Mouse (Mus musculus): ENCODE measurements around the gene Igsf3. TPM values are rescaled to one million over a fixed set of nuclear protein-coding genes. Genes with fewer than 3 reads are reported as not detected.

The Igsf3 gene
- total and polyA plus RNA-seq, 3 experiments, result 0.54 to 1.0 (median 0.59) TPM

GRCm38 (mm10) chr3:101435672-101436071 lies 58.8 kb downstream of the Igsf3 start:
- dilution Hi-C loops (cut with MboI; ENCODE audit: extremely low pct_ligation_motif_present, extremely low pct_unique_long_range_greater_than_20kb, low sequenced_read_pairs), result no loop called here
- Histone ChIP-seq H3K4me1 (ENCODE audit: control insufficient read depth in 1 of 2, insufficient read depth in 2 of 2) (no peaks in the 10 kb centered on the region), H3K27me3 (replicated peaks) (no peaks in the 10 kb centered on the region), H3K4me2 (ENCODE audit: insufficient read depth, low read depth, poor library complexity, severe bottlenecking) (no peak overlapping the region), H3K4me3 (replicated peaks in 1 of 3; ENCODE audit: low read depth in 2 of 3, low read length in 2 of 3, poor library complexity in 1 of 3) (no peak overlapping the region), H3K9me3 (replicated peaks; ENCODE audit: low read length) (no peaks in the 10 kb centered on the region), H3K9ac (ENCODE audit: insufficient read depth, low read depth) (no peak overlapping the region), H3K27ac (ENCODE audit: insufficient read depth, low read depth) (no peak overlapping the region), H3K36me3 (replicated peaks in 1 of 2; ENCODE audit: control insufficient read depth in 1 of 2, insufficient read depth in 1 of 2, low read length in 1 of 2) (peaks cover 0 to 8% of the 10 kb centered on the region in 2 experiments), H3K79me2 (replicated peaks; ENCODE audit: control insufficient read depth, extremely low read depth, insufficient read depth, poor library complexity, severe bottlenecking) (no peaks in the 10 kb centered on the region)
- TF ChIP-seq USF1 (IDR thresholded peaks at IDR 0.05; ENCODE audit: low read depth, low read length) (no peak), EP300 (IDR thresholded peaks at IDR 0.05; ENCODE audit: low read length) (no peak), KAT2A (IDR thresholded peaks at IDR 0.05; ENCODE audit: insufficient replicate concordance, low read length) (no peak), ZNF384 (IDR thresholded peaks at IDR 0.05; ENCODE audit: low read depth, low read length) (no peak), UBTF (IDR thresholded peaks at IDR 0.05; ENCODE audit: low read depth, low read length) (no peak), IRF4 (IDR thresholded peaks at IDR 0.05; ENCODE audit: low read depth, low read length) (no peak), JUN (IDR thresholded peaks at IDR 0.05; ENCODE audit: insufficient read depth, low read depth, low read length) (no peak), POLR2A (IDR thresholded peaks at IDR 0.05; ENCODE audit: low read depth, low read length) (no peak), MAX (IDR thresholded peaks at IDR 0.05; ENCODE audit: low read length) (no peak), TBP (conservative IDR thresholded peaks at IDR 0.05; ENCODE audit: low read depth, low read length) (no peak)
- in situ Hi-C loops (cut with MboI; ENCODE audit: low pct_ligation_motif_present, low pct_unique_long_range_greater_than_20kb, low sequenced_read_pairs), result no loop called here
- DNase-seq (ENCODE audit: extremely low read depth), result no peak

DNA sequence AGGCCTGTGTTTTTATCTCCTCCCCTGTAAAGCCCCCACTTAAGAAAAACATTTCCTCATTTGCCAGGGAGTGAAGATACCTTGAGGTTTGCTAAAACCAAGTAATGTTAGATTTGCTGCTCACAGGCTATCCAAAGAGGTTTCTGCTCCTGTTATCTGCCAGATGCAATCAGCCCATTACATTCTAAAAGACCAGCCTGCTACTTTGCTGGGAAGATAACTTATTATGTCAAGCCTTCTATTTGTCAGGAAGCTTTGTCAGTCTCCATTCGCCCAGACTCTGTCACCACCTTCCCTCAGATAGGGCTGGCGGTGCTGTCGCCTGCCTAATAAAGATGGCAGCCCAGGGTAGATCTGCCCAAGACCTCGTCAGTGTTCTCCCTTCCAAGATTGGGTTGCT lies 59.6 kb downstream of the Igsf3 start:
- Histone ChIP-seq H3K79me2 (replicated peaks; ENCODE audit: control insufficient read depth, extremely low read depth, insufficient read depth, poor library complexity, severe bottlenecking) (no peaks in the 10 kb centered on the region), H3K9ac (ENCODE audit: insufficient read depth, low read depth) (no peak overlapping the region), H3K4me3 (replicated peaks in 1 of 3; ENCODE audit: low read depth in 2 of 3, low read length in 2 of 3, poor library complexity in 1 of 3) (no peak overlapping the region), H3K27ac (ENCODE audit: insufficient read depth, low read depth) (no peak overlapping the region), H3K4me2 (ENCODE audit: insufficient read depth, low read depth, poor library complexity, severe bottlenecking) (no peak overlapping the region), H3K9me3 (replicated peaks; ENCODE audit: low read length) (no peaks in the 10 kb centered on the region), H3K36me3 (replicated peaks in 1 of 2; ENCODE audit: control insufficient read depth in 1 of 2, insufficient read depth in 1 of 2, low read length in 1 of 2) (peaks cover 0 to 8% of the 10 kb centered on the region in 2 experiments), H3K4me1 (ENCODE audit: control insufficient read depth in 1 of 2, insufficient read depth in 2 of 2) (no peaks in the 10 kb centered on the region), H3K27me3 (replicated peaks) (no peaks in the 10 kb centered on the region)
- in situ Hi-C loops (cut with MboI; ENCODE audit: low pct_ligation_motif_present, low pct_unique_long_range_greater_than_20kb, low sequenced_read_pairs) (no loop called here), dilution Hi-C loops (cut with MboI; ENCODE audit: extremely low pct_ligation_motif_present, extremely low pct_unique_long_range_greater_than_20kb, low sequenced_read_pairs) (no loop called here)
- TF ChIP-seq TBP (conservative IDR thresholded peaks at IDR 0.05; ENCODE audit: low read depth, low read length) (no peak), RCOR1 (conservative IDR thresholded peaks at IDR 0.05; ENCODE audit: low read depth, low read length) (no peak), MYC (IDR thresholded peaks at IDR 0.05; ENCODE audit: low read depth, low read length) (no peak), RAD21 (IDR thresholded peaks at IDR 0.05; ENCODE audit: low read depth, low read length) (no peak), SMC3 (IDR thresholded peaks at IDR 0.05; ENCODE audit: low read depth, low read length) (no peak), TCF12 (IDR thresholded peaks at IDR 0.05; ENCODE audit: low read depth, low read length) (no peak), ZKSCAN1 (IDR thresholded peaks at IDR 0.05; ENCODE audit: borderline replicate concordance, low read depth, low read length) (no peak), ETS1 (conservative IDR thresholded peaks at IDR 0.05; ENCODE audit: low read depth, low read length) (no peak), SIN3A (IDR thresholded peaks at IDR 0.05; ENCODE audit: low read length) (no peak)
- no peak for DNase-seq (ENCODE audit: extremely low read depth)
